Mouse (Mus musculus) embryonic facial prominence, embryonic 13.5 days (tissue): ENCODE data around the gene Fkbp1a. TPM values are rescaled to one million over a fixed set of nuclear protein-coding genes. Genes with fewer than 3 reads are reported as not detected.

ENCODE experiments used
- polyA plus RNA-seq: library from polyadenylated mRNA; unstranded; fragments of >200 nt; fragmentation: Nextera tagmentation; extraction: Ambion mirVana; gene quantifications from 2 replicates; pipeline ENCODE4 v1.2.1, GENCODE M21; 2015

The Fkbp1a gene
- polyA plus RNA-seq, 1 experiment from 2014 or later = 479 TPM

Other genes with a start within 250 kb of the Fkbp1a start
- not detected in 2 replicates for gene 4921509C19Rik, start 66.3 kb upstream of the Fkbp1a start, polyA plus RNA-seq
- 264 and 287 TPM in 2 replicates for gene Nsfl1c, start 48.3 kb upstream of the Fkbp1a start, polyA plus RNA-seq
- gene Sdcbp2, start 30.1 kb downstream of the Fkbp1a start, polyA plus RNA-seq = 1.1 and 1.2 TPM in 2 replicates
- 0.60 and 0.62 TPM in 2 replicates for gene Snph, start 90.1 kb downstream of the Fkbp1a start, polyA plus RNA-seq
- gene Rad21l, start 126.0 kb downstream of the Fkbp1a start, polyA plus RNA-seq = not detected in 2 replicates
- gene Tmem74b, start 159.5 kb downstream of the Fkbp1a start, polyA plus RNA-seq = 3.1 and 4.3 TPM in 2 replicates
- gene Psmf1, start 201.7 kb downstream of the Fkbp1a start, polyA plus RNA-seq = 40.9 and 46.3 TPM in 2 replicates